Mouse (Mus musculus): ENCODE measurements at regions not wholly inside any gene's neighbourhood (a gene's known extent, or its start where the extent isn't known, plus 50 kb on each side); places are given as distances from the start of the nearest gene placed in this dataset.

DNA sequence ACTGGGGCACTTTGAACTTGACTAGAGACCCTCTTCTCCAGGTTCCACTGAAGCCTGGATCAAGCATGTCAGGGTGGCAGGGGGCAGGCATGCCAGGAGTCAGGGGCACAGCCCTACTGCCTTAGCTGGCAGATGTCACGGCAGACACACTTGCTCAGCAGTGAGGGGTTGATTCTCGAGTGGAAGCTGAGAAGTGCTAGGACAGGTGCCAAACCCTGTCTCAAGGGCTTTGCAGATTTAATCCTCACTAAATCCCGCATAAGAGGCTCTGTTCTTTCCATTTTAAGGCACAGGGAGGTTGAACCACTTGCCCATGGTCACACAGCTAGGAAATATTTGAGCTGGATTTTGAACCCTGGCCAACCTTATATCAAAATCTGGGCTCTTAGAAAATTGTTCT is 223.5 kb upstream of the Mvb12b start:
- no peak for DNase-seq

DNA sequence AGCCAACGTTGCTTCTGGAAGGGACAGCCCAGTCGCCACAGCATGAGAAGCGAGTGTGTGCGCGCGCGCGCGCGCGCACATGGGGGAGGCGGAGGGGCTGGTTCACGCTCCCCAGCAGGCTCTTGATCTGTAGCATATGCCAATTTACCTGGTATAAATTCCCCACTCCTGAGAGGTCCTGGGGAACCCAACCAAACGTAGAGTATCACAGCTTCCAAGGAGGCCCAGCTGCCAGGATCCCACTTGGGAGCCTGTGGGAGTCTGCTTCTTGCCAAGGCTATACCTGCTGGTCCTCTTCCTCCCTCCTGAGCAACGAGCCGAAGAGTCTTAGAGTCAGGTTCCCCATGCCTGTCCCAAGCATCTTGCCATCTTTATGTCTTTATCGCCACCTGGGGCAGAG is 222.8 kb upstream of the Mvb12b start:
- DNase-seq = no peak

DNA sequence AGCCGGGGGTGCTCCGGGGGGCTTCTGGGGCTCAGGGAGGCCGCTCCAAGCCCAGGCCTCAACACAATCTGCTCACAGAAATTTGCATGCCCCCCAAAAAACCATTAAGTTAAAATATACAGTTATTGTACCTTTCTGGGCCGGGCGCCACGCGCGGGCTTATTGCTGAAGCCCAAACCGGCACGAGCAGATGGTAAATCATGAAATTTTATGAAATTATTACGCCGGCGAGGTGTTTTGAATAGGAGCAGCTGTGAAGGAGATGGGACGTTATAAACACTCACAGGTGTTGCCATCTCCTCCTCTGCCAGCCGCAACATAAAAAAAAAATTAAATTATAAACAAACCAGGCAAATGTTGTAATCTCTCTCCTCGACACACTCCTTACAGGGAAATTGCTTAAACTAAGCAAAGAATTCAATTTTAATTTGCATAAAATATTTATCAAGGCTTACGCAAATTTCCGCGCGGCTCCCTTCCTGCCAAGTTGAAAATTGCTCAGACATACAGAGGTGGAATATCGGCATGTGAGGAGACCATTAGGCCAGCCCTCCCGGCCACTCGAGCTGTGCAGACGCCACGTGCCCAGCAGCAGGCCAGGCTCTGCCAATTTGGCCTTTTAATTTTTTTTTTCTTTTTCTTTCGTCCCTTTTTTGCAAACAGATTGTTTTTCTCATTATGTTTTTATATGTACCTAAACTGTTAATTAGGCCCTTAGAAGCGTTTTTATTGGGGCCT is 220.0 kb upstream of the Mvb12b start:
- peak; percentile 48 for DNase-seq

DNA sequence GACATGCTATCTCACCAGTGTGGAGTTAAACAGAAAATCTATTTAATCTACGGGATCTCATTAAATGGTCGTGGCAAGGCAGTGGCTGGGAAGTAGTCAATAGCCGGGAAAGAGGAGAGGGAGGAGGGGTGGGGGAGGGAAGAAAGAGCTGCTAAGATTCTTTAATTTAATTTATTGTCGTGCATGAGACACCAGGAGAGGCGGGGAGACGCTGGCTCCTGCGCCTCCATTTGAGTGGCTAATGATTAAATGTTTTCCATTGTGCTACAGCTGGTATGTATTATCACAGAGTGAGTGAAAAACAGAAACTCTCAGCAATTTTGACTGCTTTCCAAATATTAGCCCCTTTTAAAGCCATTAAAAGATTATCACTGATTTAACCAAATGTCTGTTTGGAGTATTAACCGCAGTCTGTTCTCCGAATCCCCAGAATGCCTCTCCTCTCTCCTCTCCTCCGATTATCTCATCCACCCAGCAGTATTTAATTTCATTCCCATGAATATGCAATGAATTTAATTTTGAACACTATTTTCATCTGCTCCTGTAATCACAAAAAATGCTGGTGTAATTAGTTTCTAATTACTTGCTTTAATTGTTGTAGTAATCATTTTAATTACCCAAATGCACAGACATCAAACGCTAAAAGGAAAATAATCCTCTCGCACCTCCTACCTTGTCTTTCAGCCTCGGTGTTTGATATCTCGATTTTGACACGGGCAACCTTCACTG is 219.3 kb upstream of the Mvb12b start:
- DNase-seq = no peak

DNA sequence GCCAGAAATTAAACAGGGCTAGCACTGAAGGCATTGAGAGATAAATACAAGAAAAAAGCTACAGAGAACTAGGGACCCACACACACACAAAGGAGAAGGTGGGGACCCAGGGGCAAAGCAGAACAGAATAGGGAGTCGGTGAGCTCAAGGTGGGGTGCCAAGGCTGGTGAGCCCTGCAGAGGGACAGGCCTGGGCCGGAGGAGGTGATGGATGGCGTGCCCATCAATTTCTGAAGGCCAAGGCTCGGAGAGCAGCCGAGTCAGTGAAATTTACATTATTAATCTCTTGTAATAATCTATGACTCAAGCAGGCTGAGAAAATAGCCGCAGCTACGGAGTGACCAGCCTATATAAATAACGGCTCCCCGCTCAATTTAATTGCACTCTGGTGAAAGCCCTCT is 218.5 kb upstream of the Mvb12b start:
- no peak for DNase-seq

DNA sequence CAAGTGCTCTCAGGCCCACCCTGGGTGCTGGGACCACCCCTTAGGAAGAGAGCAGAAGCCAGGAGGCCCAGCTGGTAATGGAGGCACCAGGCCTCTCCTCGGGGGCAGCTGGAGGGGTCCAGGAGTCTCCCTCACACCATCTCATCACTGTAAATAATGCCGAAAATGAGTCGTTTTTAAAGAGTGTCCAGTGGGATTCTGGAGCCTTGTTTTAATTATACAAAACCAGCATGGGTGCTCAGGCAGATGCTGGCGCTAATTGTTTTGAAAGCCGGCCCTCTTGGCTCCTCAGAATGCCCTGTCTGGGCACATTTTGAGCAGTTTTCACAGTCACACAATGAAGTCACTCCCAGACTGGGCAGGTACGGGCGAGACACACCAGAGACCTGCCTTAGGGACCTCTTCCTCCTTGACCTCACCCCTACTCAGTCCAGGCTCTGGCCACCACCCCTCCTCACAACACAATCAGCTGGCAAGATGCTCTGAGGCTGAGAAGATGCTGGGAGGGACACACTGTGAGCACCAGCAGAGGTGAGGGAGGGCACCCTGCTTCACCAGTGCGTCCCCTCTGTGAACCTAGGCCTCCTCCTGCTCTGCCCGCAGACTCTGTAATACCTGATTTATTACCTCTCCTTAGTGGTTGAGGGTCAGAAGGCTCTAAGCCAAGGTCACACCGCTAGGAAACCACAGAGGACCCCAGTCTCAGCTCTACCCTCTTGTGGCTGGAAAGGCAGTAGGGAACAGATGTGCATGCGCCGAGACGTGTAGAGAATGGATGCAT is 217.7 kb upstream of the Mvb12b start:
- DNase-seq = no peak

DNA sequence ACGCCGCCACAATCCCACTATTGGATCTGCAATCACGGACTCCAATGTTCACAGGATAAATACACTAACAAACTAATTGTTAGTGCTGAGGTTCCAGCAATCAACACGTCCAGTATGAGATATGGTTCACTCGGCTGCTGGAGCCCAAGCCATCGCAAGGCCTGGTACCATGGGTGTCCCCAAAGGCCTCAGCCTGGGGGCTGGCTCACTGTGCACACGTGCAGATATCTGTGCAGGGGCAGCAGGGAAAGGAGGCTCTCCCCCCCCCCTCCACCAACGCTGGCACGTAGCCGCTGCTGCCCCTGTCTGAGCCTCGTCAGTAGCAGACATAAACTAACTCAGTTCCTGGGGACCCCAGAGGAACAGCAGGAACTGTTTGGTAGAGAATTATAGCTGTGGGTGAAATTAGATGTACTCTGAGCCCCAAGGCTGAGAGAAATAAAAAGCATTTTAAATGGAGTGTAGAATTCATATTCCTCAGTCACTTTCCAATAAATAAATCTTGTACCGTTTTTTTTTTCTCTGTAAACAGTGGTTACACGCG is 210.3 kb upstream of the Mvb12b start:
- no peak for DNase-seq

DNA sequence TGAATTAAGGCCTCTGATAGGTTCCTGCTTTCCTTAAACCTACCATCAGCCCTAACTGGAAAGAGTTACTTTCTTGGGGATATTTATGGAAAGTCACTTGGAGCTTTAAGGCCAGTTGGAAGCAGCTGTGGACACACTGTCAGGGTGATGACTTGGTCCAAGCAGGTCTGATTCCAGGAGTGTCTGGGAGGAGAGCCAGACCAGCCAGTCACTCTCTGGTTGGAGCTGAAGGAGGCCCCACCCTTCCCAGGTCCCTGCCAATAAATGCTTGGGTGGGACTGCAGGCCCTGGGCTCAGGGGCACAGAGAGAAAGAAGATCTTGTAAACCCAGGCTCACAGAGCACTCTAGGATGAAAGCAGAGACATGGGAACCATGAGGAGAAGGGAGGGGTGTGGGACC is 208.8 kb upstream of the Mvb12b start:
- no peak for DNase-seq

DNA sequence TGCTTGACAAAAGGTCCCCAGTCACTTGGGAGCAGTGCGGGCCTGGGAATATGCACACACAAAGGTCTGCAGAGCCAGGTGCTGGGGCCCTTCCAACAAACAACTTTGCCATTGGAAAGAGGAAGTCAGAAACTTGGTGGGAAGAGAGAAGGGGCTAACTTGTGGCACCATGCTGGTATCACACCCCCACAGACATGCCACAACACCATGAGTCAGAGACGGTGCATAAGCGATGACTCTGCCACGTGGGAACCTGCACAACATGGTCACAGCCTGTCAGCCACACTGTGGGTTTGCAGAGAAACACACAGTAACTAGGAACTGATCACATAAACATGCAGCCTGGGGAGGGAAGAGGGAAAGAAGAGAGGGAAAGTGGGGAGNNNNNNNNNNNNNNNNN is 201.1 kb upstream of the Mvb12b start:
- DNase-seq = no peak

DNA sequence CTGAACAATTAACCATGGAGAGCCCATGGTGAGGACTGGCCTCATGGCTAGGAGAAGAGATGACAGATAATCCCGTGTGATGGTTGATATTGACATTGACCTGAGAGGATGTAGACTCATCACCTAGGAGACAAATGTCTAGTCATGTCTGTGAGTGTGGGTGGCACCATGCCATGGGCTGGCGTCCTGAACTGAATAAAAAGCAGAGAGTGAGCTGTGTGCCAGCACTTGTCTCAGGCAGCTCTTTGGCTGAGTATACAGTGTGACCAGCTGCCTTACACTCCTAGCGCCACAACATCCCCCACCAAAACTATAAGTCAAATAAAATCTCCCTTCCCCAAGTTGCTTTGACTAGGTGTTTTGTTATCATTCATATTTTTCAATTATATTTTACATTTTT is 198.4 kb upstream of the Mvb12b start:
- peak; percentile 58 for DNase-seq

DNA sequence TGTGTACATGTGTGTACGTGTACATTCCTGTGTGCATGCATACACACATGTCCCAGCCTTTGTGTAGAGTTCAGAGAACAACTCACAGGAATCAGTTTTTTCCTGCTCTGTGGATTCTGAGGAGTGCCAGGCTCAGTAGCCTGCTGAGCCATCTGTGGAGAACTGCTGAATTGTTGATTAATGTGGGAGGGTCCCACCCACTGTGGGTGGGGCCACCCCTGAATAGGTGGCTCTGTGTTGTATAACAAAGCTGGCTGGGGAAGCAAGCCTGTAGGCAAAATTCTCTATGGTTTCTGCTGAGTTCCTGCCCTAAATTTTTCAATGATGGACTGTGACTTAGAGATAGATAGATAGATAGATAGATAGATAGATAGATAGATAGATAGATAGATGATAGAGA is 196.8 kb upstream of the Mvb12b start:
- no peak for DNase-seq

DNA sequence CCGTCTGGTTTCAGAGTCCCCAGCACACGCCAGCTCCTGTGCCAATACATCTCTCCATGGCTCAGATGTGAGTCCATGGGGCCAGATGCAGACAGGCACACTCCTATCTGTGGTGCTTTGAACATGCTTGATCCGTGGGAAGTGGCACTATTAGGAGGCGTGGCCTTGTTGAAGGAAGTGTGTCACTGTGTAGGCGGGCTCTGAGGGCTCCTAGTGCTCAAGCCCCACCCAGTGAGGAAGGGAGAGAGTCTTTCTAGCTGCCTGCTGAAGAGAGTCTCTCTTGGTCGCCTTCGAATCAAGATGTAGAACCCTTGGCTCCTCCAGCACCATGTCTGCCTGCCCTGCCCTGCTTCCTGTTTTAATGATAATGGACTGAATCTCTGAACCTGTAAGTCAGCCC is 194.7 kb upstream of the Mvb12b start:
- DNase-seq = no peak

DNA sequence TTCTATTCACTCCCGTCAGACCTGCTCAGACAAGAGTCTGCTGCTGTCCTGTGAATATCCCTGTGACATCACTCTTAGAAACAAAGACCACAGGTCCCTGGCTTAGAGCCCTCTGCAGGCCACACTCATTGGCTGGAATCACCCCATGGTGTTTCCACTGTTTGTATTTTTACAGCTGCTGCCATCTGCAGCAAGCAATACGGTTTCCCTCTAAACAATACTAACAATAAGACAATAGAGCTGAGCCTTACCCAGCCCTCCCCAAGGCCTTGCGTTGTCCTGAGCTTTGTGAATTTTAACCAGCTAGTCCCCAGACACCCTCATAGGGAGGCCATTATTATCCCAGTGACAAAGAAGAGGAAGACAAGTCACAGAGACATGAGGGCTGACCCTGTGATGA is 192.4 kb upstream of the Mvb12b start:
- DNase-seq = no peak

DNA sequence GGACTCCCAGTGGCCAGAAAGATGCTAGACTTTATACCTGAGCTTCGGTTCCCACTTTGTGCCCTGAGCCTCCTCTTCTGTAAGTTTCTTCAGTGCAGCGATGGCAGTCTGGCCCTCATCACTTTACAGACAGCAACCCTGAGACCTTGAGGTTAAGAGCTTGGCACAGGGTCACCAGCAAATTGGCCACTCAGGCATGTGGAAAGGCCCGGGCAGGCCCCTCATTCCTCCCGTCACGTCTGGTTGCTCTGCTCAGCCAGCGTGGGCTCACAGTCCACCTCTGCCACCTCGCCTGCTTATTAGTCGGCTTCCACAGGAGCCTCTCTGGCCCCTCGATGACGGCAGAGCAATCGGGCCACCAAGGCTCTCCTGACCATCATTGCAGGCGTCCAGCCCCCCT is 191.5 kb upstream of the Mvb12b start:
- no peak for DNase-seq

DNA sequence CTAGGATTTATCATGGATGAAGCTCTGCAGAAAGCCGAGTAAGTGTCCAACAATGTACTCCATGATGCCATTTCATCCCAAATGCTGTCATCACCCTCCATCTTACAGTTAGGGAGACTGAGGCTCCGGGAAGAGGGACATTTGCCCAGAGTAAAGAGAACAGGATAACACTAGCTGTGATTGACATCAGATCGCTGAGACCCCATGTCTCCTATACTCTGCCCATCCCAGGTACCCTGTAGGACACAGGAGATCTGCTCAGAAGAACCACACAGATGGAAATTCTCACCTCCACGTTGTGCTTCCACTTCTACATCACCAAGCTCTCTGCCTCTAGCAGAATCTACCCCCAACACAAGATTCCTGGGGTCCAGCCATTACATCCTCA is 191.1 kb upstream of the Mvb12b start:
- no peak for DNase-seq

DNA sequence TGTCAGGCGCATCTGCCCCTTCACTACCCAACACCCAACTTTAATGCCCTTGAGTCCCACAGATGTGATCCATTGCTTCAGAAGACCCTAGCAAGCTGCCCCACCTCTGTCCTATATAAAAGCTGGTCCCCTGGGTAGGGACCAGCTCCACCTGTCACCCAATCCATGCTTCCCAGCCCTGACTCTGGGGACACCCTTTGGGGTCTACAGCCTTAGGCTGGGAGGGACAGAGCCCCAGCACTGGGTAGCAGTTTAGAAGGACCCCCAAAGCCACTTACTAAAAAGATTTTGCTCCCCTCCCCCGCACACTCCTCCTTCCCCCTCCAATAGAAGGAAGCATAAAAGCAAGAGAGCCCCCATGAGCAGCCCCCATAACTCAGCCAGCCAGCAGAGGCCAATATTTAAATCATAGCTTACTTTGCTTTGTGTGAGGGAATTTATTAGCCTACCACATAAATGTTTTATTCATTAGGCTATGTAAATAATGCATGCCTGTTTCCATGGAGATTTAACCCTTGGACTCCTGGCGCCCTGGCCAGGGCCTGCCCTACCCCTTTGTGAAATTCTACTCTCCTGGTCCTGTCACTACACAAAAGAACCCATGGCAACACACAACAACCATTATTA is 190.6 kb upstream of the Mvb12b start:
- DNase-seq = no peak

DNA sequence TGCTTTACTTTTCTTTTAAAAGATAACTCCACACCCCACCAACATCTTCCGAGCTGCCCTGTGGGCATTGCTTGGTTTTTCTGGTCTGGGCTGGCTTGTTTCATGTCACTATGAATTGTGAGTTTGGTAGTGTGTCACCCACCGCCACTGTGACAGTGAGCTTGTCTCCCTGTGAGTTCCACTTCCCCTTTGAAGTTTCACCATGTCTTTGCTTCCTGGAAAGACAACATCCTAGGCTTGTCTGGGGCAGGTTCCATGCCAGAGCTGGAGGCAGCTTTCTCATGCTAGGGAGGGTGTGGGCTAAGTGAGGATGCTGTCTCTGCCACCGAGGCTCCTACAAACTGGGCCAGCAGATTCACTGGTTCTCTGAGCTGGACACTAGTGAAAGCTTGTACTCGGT is 188.6 kb upstream of the Mvb12b start:
- no peak for DNase-seq

DNA sequence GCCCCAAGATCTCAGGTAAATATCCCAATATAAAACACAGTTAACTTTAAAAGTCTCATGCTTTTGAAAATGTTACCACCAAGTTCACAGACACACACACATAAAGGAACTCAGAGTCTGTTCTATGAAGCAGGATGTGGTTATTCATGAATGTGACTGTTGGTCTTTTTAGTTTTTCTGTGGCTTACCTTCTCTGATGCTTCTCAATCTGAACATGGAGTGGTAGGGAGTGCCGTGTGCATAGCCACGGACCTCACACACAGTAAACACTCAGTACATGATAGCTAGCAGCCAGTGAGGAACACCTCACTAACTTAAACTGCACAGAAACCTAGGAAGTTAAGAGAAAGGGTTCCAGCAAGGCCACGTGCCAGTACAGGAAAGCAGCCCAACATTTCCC is 186.3 kb upstream of the Mvb12b start:
- DNase-seq = no peak

DNA sequence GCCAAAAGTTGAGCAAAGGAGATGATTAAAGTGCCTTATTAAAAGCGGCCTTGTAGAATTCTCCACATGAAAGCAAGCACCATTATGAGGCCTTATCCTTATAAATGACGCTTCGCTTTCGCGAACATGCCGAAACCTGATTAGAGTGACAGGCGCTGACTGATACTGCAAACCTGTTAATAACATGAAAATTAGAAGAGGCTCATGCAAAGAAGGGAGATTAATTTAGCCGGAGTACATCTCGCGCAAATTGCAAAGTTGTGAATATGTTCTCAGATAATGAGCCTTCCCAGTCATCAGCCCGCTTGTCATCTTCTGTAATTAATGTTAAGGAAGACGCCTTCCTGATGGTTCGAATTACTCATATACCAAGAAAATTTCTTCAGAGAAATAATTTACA is 177.8 kb upstream of the Mvb12b start:
- no peak for DNase-seq

DNA sequence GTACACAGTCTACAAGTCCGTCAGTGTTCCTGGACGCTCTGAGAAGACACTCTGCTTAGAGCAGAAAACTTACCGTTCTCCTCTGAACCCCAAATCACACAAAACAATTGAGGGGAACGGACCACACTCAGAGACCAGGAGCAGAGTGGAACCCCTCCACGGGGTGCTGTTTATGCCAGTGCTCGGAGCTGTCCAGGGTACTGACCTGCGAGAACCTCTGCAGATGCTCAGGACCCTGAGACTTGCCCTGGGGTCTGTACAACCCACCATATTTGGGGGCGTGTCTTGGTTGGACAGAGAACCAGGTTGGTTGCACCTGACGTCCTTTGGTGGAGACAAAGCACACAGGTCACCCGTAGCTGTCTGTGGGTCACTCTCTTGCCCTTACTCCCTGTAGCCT is 177.3 kb upstream of the Mvb12b start:
- no peak for DNase-seq

DNA sequence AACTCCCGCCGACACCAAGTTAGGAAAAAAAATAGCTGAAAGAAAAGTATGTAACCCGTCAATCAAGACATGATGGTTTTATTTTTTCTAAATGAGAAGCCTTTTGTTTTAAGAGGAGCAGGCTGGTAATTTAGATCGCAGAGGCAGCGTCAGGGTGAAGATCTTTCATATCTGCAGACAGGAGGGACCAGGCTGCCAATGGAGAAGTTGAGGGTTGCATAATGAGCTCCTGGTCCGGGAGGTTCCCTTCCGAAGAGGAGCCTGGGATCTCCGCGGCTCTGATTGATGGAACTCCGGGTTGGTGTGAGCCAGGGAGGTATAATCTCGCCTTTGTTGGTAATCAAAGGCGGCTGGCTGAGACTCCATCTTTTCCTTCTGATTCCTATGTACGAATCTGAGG is 168.8 kb upstream of the Mvb12b start:
- no peak for DNase-seq

DNA sequence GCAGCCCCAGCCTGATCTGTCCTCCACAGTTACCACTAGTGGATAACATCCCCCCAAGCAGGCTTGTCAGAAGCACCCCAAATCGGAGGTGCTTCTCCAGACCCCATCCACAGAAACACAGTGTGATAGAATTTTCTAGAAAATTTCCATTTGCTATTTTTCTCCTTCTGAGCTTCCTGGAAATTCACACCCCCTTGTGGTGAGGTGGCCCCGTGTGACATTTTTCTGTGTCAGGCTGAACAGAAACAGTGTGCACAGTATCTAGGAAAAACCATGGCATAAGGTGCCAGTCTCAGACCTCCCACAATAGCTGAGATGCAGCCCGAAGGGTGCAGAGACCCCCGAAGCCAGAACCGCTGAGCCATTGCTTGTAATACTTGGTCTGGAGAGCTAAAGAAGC is 155.3 kb upstream of the Mvb12b start:
- DNase-seq = no peak

DNA sequence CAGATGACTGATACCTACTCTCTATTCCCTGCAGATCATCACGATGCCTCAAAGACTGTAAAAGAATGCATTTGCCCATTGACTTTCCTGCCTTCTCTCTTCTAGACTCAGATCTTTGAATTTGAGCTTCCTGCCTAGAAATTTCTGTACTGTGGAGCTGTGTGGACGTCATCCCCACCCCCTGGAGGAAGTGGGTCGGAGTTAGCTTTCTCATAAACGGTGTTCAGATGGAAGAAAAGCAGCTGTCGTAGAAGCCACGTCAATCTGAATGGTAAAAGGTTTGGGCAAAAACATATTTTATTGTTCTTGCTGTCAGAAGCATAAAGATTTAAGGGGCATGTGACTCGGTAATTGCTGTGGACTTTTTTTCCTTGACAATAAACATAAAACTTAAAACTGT is 154.6 kb upstream of the Mvb12b start:
- DNase-seq = no peak
